Mouse (Mus musculus): ENCODE measurements around the gene Gjc2.
"Not testable (repeated sequence)": the region's sequence is repeated elsewhere in the genome, so short reads cannot be mapped to it uniquely, and the experiment has no call there.

The Gjc2 gene

GRCm38 (mm10) chr11:59182864-59183331 lies at the start of gene Gjc2:
Gene Gjc2, minus strand, starts transcription at chr11:59183213.
- DNase-seq: no peak

GRCm38 (mm10) chr11:59232797-59233196 lies 49.8 kb upstream of the Gjc2 start:
- no peak for DNase-seq

DNA sequence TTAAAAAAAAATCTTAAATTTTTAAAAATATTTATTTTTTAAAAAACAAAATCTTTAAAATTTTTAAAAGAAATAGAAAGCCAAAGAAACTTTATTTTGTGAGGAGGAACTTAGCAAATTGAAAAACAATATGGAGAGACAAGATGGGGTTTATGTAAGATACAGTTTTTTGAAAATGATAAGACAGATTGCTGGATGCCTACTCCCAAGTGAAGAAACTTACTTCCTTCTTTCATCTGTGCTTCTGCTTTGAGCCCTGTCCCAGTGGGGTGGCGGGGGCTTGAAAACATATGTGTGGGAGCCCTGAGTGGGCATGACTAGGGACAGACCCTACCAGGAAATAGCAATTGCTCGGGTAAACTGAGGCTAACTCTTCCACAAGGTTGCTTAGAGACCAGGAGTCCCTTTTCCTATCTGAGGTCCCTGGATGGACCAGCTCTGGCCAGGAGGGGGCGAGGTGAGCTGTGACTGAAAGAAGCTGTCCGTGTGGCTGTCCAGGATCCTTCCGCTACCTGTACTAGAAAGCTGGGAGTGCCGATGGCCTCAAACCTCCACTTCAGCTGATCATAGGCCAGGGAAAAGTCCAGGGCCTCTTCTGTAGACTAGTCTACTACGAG lies 47.2 kb upstream of the Gjc2 start:
- DNase-seq: peak; percentile 67

GRCm38 (mm10) chr11:59228122-59228953 lies 45.3 kb upstream of the Gjc2 start, which contains the start of gene Arf1:
Gene Arf1, minus strand, starts transcription at chr11:59228270.
- DNase-seq: peak; percentile 96

DNA sequence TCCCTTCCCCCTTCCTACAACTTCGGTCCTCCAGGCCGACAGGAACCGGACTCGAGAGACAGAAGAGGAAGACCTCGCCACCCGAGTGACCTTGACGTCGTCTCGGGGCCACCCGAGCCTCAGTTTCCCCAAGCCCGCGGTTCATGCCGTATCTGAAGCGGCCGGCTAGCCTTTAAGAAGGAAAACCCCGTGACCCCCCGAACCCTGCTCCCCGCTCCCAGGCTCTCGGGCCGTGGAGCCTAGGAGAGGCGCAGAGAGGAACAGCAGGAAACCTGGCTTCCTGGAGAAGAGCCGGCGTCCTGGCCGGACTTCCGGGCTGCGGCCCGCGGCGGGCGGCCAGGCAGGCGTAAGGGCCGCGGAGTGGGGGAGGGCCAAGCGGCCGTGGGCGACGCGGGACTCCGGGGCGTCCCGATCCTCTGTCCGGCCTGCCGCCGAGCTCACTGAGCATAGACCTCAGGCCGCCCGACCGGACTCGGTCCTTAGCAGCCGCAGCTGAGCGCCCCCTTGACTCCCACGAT lies 44.6 kb upstream of the Gjc2 start:
- DNase-seq: no peak

DNA sequence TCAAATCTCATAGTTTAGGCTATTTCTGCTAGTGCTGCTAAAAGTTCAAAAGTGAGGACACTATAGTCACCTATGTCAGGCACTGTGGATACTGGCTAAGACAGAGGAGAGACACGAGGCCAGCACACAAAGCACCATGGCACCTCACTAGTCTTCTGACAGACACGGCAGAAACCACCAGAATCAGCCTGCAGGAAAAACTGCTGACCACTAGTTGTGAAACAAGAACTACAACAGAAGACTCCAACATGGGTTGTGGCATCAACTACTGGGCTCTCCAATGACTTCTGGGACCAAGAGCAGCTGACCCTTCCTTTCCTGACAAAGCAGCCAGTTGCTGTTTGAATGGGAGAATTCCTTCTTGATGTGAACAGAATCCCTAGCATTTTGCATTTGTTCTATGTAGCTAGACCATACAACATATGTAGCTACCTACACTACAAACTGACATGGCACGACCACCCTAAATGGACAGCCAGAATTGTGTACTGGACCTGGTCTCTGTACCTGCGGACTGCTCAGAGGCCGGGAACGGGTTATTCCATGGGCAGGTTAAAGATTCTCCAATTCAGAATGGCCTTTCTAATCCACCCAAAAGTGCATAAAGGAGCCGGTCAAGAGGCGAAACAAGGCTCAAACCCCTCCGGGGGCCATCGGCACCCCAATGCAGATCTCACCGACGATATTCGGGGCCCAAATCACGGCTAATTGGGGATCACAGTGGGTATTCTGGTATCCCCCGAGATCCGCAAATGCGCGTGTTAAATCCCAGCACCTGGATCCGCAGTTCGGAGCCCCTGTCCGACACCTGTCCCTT lies 44.0 kb upstream of the Gjc2 start:
- no peak for DNase-seq

DNA sequence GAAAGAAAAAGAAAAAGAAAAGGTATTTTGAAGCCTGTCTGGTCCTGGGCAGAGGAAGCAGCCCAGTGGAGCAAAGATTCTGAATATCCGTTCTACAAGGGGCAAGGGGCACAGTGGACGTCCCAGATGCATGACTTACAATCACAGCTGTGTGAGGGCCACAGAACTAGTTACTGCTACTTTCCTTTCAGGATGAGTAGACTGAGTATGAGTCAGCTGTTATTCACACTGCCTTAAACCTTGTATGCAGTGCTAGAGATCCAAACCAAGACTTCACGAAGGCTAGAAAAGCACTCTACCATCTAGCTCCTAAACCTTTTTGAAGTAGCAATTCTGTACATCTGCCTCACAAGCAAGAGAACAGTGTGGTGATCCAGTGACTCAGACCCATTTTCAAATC lies 43.2 kb upstream of the Gjc2 start:
- no peak for DNase-seq

DNA sequence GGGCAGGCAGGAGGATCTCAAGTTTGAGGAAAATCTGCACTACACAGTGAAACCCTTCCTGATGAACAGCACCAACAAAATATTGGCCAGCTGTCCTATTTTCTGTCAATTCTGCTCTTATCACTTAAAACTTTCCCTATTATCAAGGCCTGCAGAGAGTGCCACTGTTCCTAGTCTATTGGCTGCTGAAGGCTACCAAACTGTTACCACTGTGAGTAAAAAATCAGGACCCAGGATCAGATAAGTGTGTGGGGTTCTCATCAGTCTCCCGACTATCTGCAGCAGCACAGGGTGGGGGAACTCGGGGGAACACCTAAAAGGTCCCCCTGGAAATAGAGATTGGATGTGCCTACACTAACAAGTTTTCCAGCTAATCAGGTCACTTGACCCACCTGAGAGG lies 42.2 kb upstream of the Gjc2 start:
- no peak for DNase-seq

DNA sequence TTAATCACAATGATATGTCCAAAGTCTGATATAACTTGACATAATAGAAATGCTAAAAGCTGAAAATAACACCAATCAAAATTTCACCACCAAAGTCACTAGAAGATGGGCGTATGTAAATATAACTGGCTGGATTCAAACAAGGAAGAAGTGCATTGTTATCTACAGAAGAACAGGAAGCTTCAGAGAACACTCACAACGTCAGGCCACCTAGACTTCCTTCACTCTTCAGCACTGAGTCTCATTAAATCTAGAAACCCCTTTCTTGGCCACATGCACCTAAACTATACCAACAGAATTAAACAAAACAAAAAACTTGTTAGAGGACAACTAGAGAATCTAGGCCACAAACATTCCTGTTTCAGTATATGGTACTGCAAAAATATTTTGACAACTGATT lies 41.5 kb upstream of the Gjc2 start:
- DNase-seq: no peak

GRCm38 (mm10) chr11:59224025-59224424 lies 41.0 kb upstream of the Gjc2 start:
- no peak for DNase-seq

- DNase-seq: no peak
Measured at GRCm38 (mm10) chr11:59222306-59222705, 39.3 kb upstream of the Gjc2 start.

GRCm38 (mm10) chr11:59221604-59222003 lies 38.6 kb upstream of the Gjc2 start:
- DNase-seq: no peak

- no peak for DNase-seq
Measured at GRCm38 (mm10) chr11:59219064-59219463, 36.1 kb upstream of the Gjc2 start.

DNA sequence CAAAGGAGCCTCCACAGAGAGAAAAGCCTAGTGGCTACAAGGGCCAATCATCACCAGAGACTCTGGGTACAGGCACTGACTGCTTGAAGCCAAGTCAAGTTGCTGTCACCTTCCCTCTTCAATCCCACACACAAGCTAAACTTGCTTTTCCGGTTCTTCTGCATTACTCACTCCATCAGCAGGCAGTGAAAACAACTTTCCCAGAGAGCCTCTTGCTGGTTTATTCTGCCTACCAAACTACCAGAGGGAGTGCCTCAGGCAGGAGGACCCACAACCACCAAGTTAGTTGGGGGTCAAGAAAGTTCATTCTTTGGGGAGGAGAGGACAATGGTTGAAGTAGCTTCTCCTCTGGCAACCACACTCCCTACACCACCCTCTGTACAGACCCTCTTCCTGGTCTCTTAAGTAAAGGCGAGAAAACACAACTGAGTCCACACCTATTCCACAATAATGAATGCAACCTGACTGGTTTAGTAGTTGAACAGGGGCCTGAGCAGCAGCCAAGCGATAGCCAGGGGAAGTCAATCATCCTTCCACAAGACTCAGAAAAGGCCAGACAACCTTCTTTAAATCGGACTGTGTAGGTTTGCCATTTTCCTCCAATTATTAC lies 35.5 kb upstream of the Gjc2 start:
- no peak for DNase-seq

- DNase-seq: no peak
Measured at GRCm38 (mm10) chr11:59216955-59217354, 33.9 kb upstream of the Gjc2 start.

- no peak for DNase-seq
Measured at GRCm38 (mm10) chr11:59212892-59213494, 30.0 kb upstream of the Gjc2 start.

- not testable (repeated sequence) for DNase-seq
Measured at GRCm38 (mm10) chr11:59212320-59212719, 29.3 kb upstream of the Gjc2 start.

- DNase-seq: not testable (repeated sequence)
Measured at GRCm38 (mm10) chr11:59211561-59211960, 28.5 kb upstream of the Gjc2 start.

DNA sequence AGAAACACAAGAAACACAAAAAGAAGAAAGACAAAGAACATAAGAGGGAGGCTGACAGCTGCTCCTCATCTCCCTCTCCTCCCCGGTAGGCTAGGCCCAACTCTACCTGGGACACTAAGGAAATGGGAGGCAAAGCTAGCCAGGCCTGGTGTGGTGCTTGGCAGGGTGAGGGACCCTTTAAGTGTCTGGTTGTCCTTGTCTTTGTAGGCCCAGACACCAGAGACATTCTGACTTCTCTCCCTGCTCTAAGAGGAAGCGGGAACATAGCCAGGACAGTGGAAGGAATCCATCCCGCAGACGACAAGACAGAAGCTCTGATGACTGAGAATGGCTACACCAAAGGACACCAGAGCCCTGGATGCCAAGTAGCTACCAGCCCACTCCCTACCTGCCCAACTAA lies 27.0 kb upstream of the Gjc2 start:
- DNase-seq: no peak

DNA sequence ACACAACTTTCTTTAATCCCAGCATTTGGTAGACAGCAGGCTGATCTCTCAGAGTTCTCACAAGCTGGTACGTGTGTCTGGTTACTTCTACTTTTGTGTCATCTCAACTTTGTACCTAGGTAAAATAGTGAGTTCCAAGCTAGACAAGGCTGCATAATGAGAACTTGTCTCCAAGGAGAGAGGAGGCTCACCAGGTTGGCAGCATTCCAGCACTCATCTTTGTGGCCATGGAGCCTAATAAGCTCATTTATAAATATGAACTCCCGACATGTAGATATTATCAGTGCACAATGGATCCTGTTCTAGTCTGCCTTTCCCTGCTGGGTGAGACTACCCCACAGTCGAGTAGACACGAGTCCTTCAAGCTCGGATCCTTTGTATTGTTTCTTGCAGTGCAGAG lies 26.6 kb upstream of the Gjc2 start:
- DNase-seq: no peak

DNA sequence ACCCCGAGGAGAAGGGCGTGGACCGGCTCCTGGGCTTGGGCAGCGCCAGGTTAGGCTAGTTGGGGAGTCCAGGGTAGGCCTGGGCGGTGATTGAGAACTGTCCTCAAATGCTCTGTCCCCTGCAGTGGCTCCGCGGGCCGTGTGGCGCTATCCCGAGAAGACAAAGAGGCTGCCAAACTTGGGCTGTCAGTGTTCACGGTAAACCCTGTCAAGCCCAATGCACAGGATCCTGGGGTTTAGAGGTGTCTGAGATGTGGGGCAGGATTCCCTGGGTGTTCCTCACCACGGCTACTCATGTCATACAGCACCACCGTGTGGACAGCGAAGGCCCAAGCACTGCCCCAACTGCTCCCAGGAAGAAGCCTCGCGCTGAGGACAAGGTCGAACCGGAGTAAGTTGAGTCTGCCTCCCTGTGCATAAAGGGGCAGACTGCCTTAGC lies 26.0 kb upstream of the Gjc2 start:
- peak; percentile 78 for DNase-seq

DNA sequence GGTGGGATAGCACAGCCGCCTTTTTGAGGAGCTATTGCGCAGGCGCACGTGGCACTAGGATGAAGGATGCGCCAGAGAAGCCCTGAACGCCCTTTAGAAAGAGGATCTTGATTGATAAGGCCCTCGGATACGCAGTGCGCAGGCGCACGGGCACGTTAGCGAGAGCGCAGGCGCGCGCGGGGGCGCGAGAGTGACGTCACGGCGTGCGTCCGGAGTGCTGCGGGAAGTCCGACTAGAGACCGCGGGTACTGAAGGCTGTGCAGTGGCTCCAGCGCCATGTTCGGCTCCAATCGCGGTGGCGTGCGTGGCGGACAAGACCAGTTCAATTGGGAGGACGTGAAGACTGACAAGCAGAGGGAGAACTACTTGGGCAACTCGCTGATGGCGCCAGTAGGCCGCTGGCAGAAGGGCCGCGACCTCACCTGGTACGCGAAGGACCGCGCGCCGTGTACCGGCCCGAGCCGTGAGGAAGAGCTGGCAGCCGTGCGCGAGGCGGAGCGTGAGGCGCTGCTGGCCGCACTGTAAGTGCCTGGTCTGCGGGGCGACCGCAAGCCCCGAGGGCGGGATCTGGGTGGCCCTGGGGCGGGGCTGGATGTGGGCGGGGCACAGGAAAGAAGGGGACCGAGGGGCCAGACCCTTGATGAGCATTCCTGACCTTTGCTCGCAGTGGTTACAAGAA lies 25.3 kb upstream of the Gjc2 start, which contains the start of gene 2310033P09Rik:
2310033P09Rik (plus strand) TSS at position 169 of the 679 bp plus-strand sequence.
- DNase-seq: peak; percentile 96

All from cerebellum, adult 9-11 months (tissue).